Mouse (Mus musculus) erythroblast, embryonic 14.5 days (primary cell): ENCODE data around the gene Atp6v1fnb.

Source experiments
- GATA1 ChIP-seq: IDR thresholded peaks from 2 replicates; pipeline ENCODE4 v1.6.1; 2012; ENCODE audit warnings: low read length, inconsistent platforms, mixed read lengths
- TAL1 ChIP-seq: IDR thresholded peaks from 3 replicates; pipeline ENCODE4 v1.6.1; 2012; ENCODE audit warnings: low read length, inconsistent platforms, mixed read lengths

DNA sequence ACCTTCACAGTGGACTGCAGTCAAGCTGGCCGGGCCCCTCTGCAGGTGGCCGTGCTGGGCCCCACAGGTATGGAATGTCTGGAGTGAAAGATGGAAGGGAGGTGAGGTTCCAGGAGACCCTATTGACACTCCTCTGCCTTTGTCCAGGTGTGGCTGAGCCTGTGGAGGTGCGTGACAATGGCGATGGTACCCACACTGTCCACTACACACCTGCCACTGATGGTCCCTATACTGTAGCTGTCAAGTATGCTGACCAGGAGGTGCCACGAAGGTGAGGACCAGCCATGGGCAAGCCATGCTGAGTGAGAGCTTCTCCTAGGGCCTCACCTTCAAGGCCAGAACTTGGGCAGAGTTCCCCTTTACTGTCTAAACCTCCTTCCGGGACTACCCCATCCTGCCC, 20.6 kb upstream of the Atp6v1fnb start:
- no peak for TF ChIP-seq GATA1
- no peak for TF ChIP-seq TAL1
